Mouse (Mus musculus) R1 (cell line): ENCODE results near the gene Cfl1.

Source experiments
- DNase-seq: peaks from one replicate; pipeline ENCODE4 v3.0.0-alpha.2; 2018; ENCODE audit warnings: low read depth, low spot score

Cfl1 gene

DNA sequence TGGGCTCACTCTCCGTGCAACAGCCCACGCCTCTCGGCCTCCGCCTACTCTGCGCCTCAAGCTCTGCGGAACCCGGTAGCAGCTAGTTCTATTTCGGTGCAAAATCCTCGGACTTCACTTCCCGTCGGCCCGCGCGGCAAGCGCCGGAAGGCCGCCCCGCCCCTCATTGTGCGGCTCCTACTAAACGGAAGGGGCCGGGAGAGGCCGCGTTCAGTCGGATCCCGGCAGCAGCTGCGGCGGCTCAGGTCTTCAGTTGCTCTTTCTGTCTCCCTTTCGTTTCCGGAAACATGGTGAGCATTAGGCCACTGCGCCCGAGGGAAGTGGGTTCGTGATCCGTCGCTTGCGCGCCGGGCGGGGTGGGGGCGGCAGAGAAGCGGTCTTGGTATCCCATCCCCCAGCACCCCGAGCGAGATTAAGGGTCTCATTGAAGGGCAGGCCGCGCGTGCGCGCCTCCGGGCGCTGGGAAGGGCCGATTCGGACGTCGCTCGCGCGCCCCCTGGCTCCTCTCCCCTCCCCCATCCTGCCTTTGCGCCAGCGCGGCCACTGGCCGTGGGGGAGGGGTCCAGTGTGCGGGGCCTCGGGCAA is at the start of gene Cfl1:
Gene Cfl1 (plus strand): TSS at position 143 of the 585 bp plus-strand sequence.
- DNase-seq: peak; percentile 97

DNA sequence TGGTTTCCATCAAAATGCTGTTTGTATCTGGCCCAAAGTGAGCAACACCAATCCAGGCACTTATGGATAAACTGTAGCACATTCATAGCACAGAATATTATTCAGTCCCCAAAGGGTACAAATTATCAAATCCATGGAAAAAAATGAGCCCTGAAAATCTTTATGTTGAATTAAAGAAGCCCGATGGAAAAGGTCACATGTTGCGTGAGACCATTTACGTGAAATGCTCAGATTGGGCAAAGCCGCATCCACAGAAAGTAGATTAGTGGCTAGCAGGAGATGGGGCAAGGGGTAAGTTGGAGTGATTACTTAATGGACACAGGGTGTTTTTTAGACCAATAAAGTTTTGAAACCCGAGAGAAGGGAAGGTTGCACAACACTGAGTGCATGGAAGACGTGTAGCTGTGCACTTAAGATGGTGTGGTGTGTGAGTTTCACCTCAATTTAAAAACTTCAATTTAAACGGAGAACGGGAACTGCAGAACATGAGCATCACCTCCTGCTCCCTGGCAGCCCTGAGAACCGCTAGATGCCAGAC is 45.8 kb upstream of the Cfl1 start:
- DNase-seq: no peak

DNA sequence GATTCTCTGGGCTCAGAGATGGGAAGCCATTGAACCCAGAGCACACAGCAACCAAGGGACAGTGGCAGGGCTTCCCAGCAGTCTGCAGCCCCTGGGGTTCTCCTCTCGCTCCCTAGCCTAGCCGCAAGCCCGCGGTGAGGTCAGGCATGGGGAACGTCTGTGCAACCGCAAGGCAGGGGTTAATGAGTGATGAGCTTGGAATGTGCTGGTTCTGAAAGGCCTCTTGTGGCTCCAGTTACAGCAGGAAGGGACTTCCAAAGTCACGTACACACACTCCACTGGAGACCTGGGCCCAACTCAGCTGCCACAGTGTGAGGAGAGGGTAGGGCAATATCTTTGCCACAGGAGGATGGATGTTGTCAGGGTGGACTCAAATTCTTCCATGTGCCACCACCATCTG is 45.3 kb upstream of the Cfl1 start:
- DNase-seq: no peak

DNA sequence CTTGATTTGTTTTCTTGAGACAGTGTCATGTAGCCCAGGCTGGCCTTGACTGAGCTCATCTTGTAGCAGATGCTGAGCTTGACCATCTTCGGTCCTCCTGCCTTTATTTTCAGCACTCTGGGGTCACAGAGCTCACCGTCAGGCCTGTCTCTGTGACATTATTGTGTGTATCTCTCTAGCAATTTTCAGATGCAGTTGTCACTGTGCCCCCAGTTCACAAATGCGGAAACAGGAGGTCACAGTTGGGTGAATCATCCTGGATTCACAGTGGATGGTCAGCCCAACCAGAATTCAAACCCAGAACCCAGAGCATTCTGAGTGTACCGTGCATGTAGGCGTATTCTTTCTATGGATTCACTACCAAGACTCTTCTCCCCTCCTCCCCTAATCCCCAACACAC is 44.5 kb upstream of the Cfl1 start:
- no peak for DNase-seq

DNA sequence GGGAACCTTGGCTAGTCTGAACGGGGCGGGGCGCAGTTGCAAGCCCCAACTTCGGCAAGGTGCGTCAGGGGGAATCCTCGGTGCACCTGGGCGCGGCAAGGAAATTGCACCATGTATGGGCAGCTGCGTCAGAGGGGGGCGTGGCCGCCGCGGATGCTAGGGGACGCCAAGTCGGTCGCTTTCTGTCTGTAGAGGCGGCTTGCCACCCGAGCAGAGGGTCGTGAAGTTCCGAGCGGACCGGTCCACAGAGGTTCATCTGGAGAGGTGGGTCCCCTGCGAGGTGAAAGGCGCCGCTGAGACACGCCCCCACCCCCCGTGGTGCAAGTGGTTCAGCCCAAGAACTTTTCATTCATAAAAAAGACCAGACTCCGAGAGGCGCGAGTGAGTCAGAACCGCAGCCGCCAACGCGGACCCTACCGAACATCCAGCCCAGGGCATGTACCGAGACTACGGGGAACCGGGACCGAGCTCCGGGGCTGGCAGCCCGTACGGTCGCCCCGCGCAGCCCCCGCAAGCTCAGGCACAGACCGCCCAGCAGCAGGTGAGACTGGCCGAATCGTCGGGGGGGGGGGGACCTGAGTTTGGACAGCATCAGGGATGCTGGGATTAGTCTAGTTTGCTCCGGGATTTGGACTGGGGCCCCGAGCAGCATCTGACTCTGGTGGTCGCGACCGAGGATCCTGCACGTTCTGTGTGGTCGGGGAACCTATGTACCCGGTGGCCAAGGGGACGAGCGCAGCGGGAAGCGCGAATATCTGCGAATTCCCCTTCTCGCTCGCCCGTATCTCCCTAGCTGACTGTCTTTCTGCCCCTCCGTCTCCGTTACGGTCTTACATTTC is 42.5 kb upstream of the Cfl1 start, which contains the start of gene Fosl1:
Gene Fosl1 (plus strand): TSS at position 33 of the 839 bp plus-strand sequence.
- peak; percentile 86 for DNase-seq

DNA sequence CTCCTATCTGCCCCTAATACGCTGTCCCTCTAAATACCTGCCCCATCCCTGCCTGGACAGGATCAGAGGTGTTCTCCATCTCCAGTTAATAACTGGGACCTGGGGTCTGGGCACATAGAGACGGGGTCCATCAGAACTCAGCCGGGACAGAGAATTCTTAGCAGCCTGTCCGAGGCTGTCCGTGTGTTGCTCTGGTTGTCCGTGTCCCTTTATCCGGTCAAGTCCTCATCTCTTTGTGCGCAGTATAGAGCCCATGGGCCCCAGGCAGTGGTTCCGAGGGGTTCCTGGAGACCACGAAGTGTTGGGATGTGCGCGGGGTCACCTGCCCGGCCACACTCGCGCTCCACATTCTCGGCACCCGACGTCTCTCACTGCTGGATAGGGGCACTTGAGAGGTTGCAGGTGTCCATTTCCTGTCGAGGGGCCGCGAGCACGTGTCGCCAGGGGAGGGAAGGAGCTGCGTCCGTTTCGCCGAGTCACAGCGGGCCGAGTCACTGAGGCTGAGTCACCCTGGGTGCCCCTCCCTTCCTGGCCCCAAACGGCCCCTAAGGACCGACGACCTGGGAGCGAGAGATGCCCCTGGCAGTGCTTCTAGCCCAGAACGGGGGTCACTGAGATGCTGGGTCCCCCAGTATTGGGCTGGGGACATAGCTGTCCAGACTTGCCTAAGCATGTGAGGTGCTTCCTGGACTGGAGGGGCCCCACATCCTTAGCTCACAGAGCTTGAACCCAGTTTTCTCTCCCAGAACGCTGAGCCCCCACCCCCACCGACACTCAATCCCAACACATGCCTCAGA is 41.7 kb upstream of the Cfl1 start:
- DNase-seq: no peak

DNA sequence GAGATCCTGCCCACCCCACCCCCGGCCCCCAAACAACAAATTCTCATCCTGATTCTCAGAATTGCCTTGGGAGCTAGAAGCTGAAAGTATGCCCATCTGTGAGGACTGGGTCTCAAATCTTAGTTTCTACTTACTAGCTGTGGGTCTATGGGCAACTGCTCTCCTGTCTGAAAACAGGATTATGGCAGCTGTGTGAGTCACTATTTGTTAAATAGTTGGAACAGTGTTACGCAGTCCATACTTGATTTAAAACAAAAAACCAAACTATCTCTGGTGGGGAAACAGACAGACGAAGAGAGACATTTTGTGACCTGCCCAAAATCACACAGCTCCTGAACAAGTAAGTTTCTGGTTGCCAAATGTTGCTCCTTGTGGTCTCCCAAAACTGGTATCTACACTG is 40.6 kb upstream of the Cfl1 start:
- no peak for DNase-seq

DNA sequence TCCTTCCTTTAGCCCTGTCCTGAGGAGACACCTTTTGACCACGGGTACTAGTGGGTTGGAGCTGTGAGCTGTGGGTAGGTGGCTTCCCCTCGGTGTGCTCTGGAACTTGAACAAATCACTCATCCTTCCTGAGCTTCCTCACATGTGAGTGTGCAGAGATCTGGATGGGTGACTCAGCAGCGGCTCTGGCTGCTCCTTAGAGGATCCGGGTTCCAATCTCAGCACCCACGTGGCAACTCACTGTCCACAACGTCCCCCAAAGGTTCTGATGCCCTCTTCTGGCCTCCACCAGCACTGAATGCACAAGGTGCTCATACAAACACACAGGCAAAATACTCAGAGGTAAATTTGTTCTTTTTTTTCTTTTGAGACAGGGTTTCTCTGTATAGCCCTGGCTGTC is 38.5 kb upstream of the Cfl1 start:
- DNase-seq: no peak

DNA sequence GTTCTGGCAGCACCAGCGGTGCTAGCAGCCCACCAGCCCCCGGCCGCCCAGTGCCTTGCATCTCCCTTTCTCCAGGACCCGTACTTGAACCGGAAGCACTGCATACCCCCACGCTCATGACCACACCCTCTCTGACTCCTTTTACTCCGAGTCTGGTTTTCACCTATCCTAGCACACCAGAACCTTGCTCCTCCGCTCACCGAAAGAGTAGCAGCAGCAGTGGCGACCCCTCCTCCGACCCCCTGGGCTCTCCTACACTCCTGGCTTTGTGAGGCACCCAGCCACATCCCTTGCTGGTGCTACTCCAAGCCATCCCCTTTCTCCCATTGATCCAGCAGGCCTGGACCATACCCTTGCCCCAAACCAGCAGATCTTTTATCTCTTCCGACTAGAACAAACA is 35.2 kb upstream of the Cfl1 start:
- peak; percentile 27 for DNase-seq

DNA sequence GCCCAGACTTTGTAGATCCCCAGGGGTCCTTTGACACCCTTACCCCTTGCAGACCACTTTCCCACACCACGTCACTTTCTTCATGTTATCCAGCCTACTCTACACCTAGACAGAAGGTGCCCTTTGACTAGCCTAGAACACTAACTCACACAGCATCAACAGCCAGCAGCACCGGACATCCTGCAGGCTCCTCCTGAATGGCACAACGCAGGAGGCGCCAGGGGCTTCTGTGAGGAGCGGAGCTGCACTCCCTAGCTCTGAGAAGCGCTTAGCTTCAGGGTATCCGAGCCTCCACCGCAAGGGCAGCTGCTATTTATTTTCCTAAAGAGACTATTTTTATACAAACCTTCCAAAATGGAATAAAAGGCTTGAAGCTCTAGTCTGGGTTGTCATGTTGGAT is 34.7 kb upstream of the Cfl1 start:
- no peak for DNase-seq

DNA sequence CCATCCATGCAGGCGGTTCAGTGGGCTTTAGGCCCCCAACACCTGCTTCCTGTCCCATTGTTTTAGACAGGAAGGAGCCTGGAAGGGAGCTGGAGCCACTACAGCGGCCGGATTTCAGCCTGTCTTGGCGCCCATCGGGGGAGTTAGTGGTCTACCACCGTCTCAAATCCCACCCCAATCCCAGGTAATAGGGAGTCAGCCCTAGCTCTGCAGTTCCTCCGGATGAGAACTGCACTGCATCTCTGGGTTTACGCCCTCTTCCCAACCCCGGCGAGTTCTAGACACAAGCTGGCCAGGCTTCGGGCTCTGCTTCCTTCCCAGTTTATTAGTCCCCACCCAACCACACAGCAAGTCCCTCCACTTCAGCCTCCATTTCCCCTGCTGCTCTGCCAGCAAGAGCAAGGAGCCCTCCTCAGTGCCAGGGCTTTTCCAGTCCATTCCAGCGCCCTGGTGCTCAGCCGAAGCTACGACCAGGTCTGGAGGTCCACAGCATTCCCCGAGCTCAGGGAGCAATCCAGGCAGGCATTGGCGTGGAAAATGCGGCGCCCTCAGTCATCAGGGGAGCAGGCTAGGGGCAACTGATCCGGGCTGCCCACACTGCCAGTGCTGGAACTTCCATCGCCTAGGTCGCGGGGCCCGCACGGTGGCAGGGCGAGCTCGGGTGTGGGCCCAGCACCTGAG is 33.9 kb upstream of the Cfl1 start:
- DNase-seq: peak; percentile 43

DNA sequence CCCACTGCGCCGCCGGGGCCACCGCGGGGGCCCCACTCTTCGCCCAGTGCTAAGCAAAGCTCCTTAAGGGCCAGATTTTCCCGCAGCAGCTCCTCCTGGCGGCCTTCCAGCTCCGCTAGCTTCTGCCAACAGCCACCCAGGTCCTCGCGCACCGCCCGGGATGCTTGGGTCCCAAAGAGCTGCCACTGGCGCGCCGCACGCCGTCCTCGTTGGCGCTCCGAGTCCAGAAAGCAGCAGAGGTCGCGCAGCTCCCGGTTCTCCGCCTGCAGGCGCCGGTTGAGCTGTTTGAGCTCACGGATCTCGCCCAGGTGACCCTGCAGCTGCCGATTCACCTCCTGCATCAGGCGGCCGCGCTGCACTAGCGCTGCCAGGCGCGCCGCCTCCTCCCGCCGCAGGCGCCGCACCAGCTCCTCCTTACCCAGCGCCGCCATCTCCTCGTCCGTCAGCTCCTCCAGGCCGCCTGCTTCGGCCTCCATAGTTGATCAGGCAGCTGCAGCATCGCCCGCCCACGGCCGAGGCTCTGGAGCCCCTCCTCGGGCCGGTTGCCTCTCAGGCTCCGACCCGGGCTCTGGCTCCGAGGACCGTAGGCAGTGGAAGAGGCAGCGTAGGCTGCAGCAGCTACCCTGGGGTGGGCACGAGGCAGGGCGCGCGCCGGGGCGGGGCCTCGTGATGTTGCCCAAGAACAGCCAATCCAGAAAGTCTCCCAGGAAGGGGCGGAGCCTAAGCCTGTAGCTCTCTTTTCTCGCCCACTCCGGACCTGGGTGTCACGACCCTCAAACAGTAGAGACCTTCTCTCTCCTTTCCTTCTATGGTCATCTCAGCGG is 33.1 kb upstream of the Cfl1 start:
- DNase-seq: peak; percentile 96

DNA sequence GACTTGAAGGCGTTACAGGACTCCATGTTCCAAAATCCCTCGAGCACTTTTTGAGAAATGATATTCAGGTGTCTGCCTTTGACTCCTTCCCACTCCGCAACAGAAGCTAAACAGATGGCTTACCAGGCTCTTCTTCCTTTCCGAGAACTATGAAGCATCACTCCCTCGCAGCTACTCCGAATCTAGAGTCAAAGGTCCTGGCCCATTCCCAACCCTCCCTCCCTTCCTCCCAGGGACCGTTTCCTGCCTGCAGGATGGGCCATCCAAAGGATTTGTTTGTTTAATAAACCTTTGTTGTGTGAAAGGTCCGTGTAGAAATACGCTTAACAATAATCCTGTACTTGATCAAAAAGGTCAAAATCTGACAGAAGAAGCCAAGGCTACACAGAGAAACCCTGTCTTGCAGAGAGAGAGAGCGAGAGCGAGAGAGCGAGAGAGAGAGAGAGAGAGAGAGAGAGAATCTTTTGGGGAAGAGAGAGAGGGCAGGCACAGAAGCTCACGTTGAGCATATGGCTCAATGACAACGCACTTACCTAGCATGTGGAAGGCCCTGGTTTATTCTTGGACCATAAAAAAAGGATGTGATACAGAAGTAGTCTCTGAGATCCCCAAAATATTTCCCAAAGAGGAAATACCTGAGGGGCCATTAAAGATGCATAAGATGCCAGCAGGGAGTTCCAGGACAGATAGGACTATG is 32.4 kb upstream of the Cfl1 start, which contains the start of gene Ccdc85b:
Gene Ccdc85b (minus strand): TSS at position 149 of the 697 bp plus-strand sequence.
- DNase-seq: no peak

DNA sequence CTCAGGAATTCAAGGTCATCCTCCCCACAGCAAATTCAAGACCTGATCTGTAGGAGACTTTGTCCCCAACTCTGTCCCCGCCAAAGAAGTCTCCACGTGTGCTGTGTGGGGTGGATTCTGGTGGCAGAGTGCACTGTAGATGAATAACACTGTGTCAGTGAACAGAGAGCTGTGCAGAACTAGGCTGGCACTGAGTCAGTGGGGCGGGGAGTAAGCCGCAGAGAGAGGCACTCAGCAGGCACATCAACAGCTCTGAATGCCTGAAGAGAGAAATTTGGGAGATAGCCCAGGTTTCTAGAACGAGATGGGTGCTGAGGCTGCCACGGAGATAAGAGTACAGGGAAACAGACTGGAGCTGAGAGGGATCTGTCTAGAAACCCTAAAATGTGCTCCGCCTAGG is 31.2 kb upstream of the Cfl1 start:
- DNase-seq: no peak

DNA sequence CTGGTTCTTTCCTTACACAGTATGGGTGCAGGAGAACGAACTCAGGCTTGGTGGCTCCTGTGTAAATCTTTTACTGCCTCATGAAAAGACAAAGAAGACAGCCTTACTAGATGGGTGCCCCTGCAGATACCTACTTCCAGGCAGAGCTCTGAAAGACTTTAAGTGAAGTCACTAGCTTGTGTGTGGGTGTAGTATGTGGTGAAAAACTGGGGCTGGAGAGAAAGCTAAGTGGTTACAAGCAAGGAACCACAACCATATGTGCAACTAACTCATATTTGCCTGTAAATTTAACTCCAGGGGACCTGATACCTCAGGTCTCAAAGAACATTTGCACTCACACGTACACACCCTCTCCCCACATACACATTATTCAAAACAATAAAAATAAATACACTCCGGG is 30.4 kb upstream of the Cfl1 start:
- DNase-seq: no peak

DNA sequence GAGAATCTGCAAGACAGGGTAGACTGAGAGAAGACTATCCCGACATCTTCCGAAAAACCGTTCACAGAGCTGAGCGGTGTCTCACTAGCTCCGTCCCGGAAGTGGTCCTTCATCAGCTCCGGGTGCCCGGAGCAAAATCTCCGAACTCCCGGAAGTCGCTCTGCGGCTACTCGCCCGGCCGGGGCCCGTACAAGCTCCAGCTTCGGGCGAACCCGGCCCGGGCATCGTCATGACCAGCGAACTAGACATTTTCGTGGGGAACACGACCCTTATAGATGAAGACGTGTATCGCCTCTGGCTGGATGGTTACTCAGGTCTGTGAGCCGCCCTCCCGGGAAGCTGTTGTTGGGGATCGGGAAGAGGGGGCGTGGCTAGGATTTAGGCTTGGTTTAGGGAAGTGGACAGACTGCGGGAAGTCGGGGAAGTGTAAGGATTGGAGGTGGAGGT is 29.8 kb upstream of the Cfl1 start, which contains the start of gene Fibp:
Gene Fibp (plus strand): TSS at position 151 of the 447 bp plus-strand sequence.
- peak; percentile 91 for DNase-seq

DNA sequence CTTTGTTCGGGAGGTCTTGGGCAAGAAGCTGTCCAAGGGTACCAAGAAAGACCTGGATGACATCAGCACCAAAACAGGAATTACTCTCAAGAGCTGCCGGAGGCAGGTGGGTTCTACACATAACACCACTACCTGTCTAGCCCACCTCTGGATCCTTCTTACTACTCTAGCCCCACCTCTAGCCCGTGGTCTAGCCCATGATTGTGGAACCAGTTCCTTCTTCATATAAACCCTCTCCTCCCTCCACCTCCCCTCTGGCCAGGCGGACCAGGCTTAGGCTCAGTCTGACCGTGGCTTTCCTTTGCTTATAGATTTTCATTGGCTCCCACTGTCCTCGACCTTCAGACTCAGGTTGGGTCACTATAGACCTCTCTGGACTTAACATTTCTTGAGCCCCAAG is 28.8 kb upstream of the Cfl1 start:
- no peak for DNase-seq

DNA sequence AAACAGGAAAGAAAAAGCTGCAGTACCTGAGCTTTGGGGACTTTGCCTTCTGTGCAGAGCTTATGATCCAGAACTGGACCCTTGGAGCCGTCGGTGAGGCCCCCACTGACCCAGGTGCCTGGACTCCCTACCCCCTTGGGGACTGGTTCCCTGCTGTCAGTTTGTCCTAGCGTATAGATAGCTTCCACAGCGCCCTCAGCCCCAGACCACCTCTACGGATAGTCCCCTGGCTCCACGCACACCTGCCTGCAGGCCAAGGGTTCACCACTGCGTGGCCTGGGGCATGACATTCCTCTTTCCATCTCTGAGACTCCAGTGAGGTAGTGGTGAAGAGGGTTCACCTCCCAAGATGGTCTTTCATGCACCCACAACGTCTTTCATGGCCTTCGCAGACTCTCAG is 27.0 kb upstream of the Cfl1 start:
- DNase-seq: no peak

DNA sequence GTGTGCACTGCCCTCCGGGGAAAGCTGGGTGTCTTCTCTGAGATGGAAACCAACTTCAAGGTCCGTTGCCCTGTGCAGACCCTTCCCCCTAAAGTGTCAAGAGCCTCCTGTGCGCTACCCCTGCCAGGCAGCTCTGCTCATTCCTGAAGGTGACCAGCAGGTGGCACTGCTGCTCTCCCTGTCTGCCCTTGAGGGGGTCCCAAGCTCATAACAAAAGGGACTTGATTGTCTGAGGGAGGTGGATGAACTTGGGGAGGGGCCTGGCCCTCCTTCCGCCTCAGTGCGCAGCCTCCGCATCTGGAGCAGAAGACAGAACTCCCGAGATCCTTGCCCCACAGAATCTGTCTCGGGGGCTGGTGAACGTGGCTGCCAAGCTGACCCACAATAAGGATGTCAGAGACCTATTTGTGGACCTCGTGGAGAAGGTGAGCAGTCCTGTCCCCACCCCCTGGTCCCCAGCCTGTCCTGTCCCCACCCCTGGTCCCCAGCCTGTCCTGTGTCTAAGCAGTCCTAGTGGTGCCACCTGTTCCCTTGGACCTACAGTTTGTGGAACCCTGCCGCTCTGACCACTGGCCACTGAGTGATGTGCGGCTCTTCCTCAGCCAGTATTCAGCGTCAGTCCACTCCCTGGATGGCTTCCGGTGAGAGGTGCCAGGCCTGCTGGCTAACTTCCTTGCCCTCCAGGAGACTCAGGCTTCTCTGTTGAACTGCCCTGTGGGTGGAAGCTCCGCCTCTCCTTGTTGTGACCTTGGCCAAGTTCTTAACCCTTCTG is 26.3 kb upstream of the Cfl1 start:
- DNase-seq: peak; percentile 92
